7 mouse cellular contexts compared by ENCODE assay signal in the genomic region with DNA sequence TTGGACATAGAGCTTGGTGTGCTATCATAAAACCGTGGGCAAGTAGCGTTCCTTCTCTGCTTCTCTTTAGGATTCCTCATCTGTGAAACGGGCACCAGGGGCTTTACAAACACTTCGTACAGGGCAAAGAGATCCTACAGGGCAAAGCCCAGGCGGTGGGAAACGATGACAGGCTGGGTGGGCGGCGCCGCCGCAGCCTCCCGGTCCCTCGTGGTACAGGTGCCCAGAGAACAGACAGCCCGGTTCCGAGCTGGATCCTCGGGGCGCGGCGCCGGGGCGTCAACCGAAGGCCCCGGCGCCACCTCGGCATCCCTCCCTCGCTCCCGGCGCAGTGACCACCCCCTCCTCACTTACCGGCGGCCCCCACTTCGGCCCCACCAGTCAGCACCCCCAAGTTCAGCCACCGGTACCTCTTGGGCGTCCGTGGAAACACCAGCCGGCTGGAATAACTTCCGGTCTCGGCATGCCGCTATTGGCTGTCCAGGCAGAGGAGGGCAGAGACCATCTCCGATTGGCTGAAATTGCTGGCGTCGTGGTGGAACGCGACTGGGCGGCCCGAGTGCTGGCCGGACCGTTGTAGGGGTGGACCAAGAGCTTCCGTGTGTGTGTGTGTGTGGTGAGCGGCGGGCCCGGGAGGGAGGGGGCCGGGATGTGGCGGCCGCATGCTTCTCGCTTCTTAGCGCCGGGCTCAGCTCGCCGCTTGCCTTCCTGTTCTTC. TPM values are rescaled to one million over a fixed set of nuclear protein-coding genes. Genes with fewer than 3 reads are reported as not detected.
DNase-seq lines count a peak whose midpoint lies in the region; ATAC-seq lines count a peak whose summit lies in the region.

A gene (minus strand): TSS at position 460 of the 717 bp plus-strand sequence.

- H3K27ac ChIP-seq in embryonic facial prominence, embryonic 12.5 days, result no peak within 1 kb of the TSS
- no peak within 1 kb of the TSS for H3K27ac ChIP-seq in limb, embryonic 11.5 days (replicated peaks; ENCODE audit: low read depth, low read length)
- peak within 1 kb of the TSS; percentile 52; the same call in 1 of the 2 replicates for H3K27ac ChIP-seq in midbrain, embryonic 14.5 days (replicated peaks; ENCODE audit: low read depth, low read length)

- under 1% methylated on average over 57 of the region's 58 CpGs for WGBS in embryonic facial prominence, embryonic 12.5 days
- under 1% methylated on average over 58 of the region's 58 CpGs for WGBS in limb, embryonic 11.5 days
- WGBS in midbrain, embryonic 14.5 days, result under 1% methylated on average over 58 of the region's 58 CpGs

- H3K4me3 ChIP-seq in embryonic facial prominence, embryonic 12.5 days, result peak within 1 kb of the TSS; percentile 92
- peak within 1 kb of the TSS; percentile 92 for H3K4me3 ChIP-seq in limb, embryonic 11.5 days (ENCODE audit: low read depth, low read length)
- H3K4me3 ChIP-seq in midbrain, embryonic 14.5 days (replicated peaks; ENCODE audit: low read depth, low read length), result peak within 1 kb of the TSS; percentile 84

- peak; percentile 99 for ATAC-seq in embryonic facial prominence, embryonic 12.5 days (ENCODE audit: insufficient number of reproducible peaks, insufficient read depth, low FRiP score, low TSS enrichment)
- ATAC-seq in limb, embryonic 11.5 days (ENCODE audit: insufficient number of reproducible peaks, low FRiP score, low TSS enrichment, low read depth), result peak; percentile 98
- ATAC-seq in midbrain, embryonic 14.5 days (ENCODE audit: low FRiP score, low TSS enrichment), result peak; percentile 100

- peaks cover 15% of the 10 kb centered on the region; the same call in 1 of the 2 replicates for H3K36me3 ChIP-seq in embryonic facial prominence, embryonic 12.5 days
- no peaks in the 10 kb centered on the region for H3K36me3 ChIP-seq in limb, embryonic 11.5 days (ENCODE audit: control insufficient read depth, insufficient read depth, low read length)
- peaks cover 24% of the 10 kb centered on the region for H3K36me3 ChIP-seq in midbrain, embryonic 14.5 days (ENCODE audit: control insufficient read depth, insufficient read depth, low read length)

- peak; percentile 94 for DNase-seq in adrenal gland, postnatal 25 days
- peak; percentile 100 for DNase-seq in heart, adult 11 months
- peak; percentile 93 for DNase-seq in kidney, adult 18-20 months
- peak; percentile 97 for DNase-seq in limb, embryonic 11.5 days (ENCODE audit: low spot score)
- peak; percentile 97 for DNase-seq in midbrain, embryonic 14.5 days
- peak; percentile 86 to 87 for DNase-seq in spleen, adult 18-20 months

- peak within 1 kb of the TSS; percentile 92 for H3K4me2 ChIP-seq in embryonic facial prominence, embryonic 12.5 days (replicated peaks)
- H3K4me2 ChIP-seq in limb, embryonic 11.5 days (ENCODE audit: low read depth, severe bottlenecking), result peak within 1 kb of the TSS; percentile 92
- H3K4me2 ChIP-seq in midbrain, embryonic 14.5 days (ENCODE audit: low read length), result peak within 1 kb of the TSS; percentile 93

- H3K9ac ChIP-seq in embryonic facial prominence, embryonic 12.5 days, result peak within 1 kb of the TSS; percentile 74
- H3K9ac ChIP-seq in limb, embryonic 11.5 days (ENCODE audit: low read length), result peak within 1 kb of the TSS; percentile 82
- H3K9ac ChIP-seq in midbrain, embryonic 14.5 days (replicated peaks; ENCODE audit: low read length), result peak within 1 kb of the TSS; percentile 77

- peaks cover 19% of the 10 kb centered on the region for H3K4me1 ChIP-seq in embryonic facial prominence, embryonic 12.5 days
- peaks cover 7% of the 10 kb centered on the region; the same call in 1 of the 2 replicates for H3K4me1 ChIP-seq in limb, embryonic 11.5 days (ENCODE audit: control insufficient read depth, insufficient read depth, low read length)
- peaks cover 15% of the 10 kb centered on the region for H3K4me1 ChIP-seq in midbrain, embryonic 14.5 days (ENCODE audit: control insufficient read depth, insufficient read depth, low read length)

- H3K9me3 ChIP-seq in embryonic facial prominence, embryonic 12.5 days, result no peaks in the 10 kb centered on the region
- H3K9me3 ChIP-seq in limb, embryonic 11.5 days (ENCODE audit: control insufficient read depth, low read length), result no peaks in the 10 kb centered on the region
- no peaks in the 10 kb centered on the region for H3K9me3 ChIP-seq in midbrain, embryonic 14.5 days (ENCODE audit: control insufficient read depth, low read length)

- H3K27me3 ChIP-seq in embryonic facial prominence, embryonic 12.5 days, result no peaks in the 10 kb centered on the region
- H3K27me3 ChIP-seq in limb, embryonic 11.5 days (ENCODE audit: control insufficient read depth, insufficient read depth, low read length), result no peaks in the 10 kb centered on the region
- no peaks in the 10 kb centered on the region for H3K27me3 ChIP-seq in midbrain, embryonic 14.5 days (ENCODE audit: control insufficient read depth, insufficient read depth, low read length)

RNA-seq across cellular contexts. Expression of the gene that starts here (rescaled TPM):
- 54.6 and 64.0 TPM in 2 replicates for total RNA-seq in adrenal gland, postnatal 25 days (2021)
- polyA plus RNA-seq in embryonic facial prominence, embryonic 12.5 days (2016; fragmentation: Nextera tagmentation; extraction: Ambion mirVana), result 97.5 and 98.1 TPM in 2 replicates
- 117 and 123 TPM in 2 replicates for polyA plus RNA-seq in limb, embryonic 11.5 days (2014; fragmentation: Nextera tagmentation; extraction: Ambion mirVana)
- 96.4 and 110 TPM in 2 replicates for polyA plus RNA-seq in midbrain, embryonic 14.5 days (2014; fragmentation: Nextera tagmentation; extraction: Ambion mirVana)
